Mouse (Mus musculus) limb, embryonic 14.5 days (tissue): ENCODE data around the gene Itpk1. TPM values are rescaled to one million over a fixed set of nuclear protein-coding genes. Genes with fewer than 3 reads are reported as not detected.

Experiments used
- ATAC-seq: fragments of 200-750 bp; cut with Nextera tagmentation; 2 replicates; pipeline ENCODE4 v1.8.0; 2017; ENCODE audit warnings: low read depth, moderate number of reproducible peaks, moderate TSS enrichment; ENCODE audit not compliant: low FRiP score
- DNase-seq: peaks from one replicate; pipeline ENCODE4 v3.0.0-alpha.2; 2015; ENCODE audit warnings: low spot score
- H3K27ac ChIP-seq: fragments of 300-500 bp; sonication (generic); replicated peaks from 2 replicates; pipeline ENCODE4 v1.5.1; 2014; ENCODE audit warnings: low read depth, mild to moderate bottlenecking, low read length, moderate library complexity, mixed read lengths
- H3K27me3 ChIP-seq: fragments of 300-500 bp; sonication (generic); 2 replicates; pipeline ENCODE4 v1.6.1; 2014; ENCODE audit warnings: low read length, mixed read lengths; ENCODE audit not compliant: control insufficient read depth, insufficient read depth
- H3K36me3 ChIP-seq: fragments of 300-500 bp; sonication (generic); 2 replicates; pipeline ENCODE4 v1.6.1; 2014; ENCODE audit warnings: mild to moderate bottlenecking, low read length, moderate library complexity, mixed read lengths; ENCODE audit not compliant: control insufficient read depth, insufficient read depth
- H3K4me1 ChIP-seq: fragments of 300-500 bp; sonication (generic); 2 replicates; pipeline ENCODE4 v1.6.1; 2014; ENCODE audit warnings: antibody characterized with exemption, low read length, mixed read lengths; ENCODE audit not compliant: control insufficient read depth, insufficient read depth
- H3K4me2 ChIP-seq: fragments of 300-500 bp; sonication (generic); replicated peaks from 2 replicates; pipeline ENCODE4 v1.6.1; 2014; ENCODE audit warnings: low read depth, mild to moderate bottlenecking, low read length, moderate library complexity; ENCODE audit not compliant: severe bottlenecking
- H3K4me3 ChIP-seq: fragments of 300-500 bp; sonication (generic); replicated peaks from 2 replicates; pipeline ENCODE4 v1.5.1; 2014; ENCODE audit warnings: low read length
- H3K9ac ChIP-seq: fragments of 300-500 bp; sonication (generic); 2 replicates; pipeline ENCODE4 v1.6.1; 2014; ENCODE audit warnings: mild to moderate bottlenecking, low read depth, low read length, moderate library complexity; ENCODE audit not compliant: severe bottlenecking
- H3K9me3 ChIP-seq: fragments of 300-500 bp; sonication (generic); 2 replicates; pipeline ENCODE4 v1.6.1; 2016; ENCODE audit warnings: low read length; ENCODE audit not compliant: control insufficient read depth
- POLR2A ChIP-seq: fragments of 200-500 bp; IDR thresholded peaks from 2 replicates; pipeline ENCODE4 v1.8.0; 2012; ENCODE audit warnings: inconsistent platforms, mild to moderate bottlenecking, moderate library complexity, borderline replicate concordance; ENCODE audit not compliant: insufficient read depth, insufficient read length; ENCODE audit errors: extremely low read depth
- WGBS: fragments of 180-500 bp; shearing (Covaris S2); extraction: QIAGEN DNeasy Blood & Tissue Kit; methylation state at CpG from one replicate; pipeline ENCODE4 v1.1.7; 2014; 5-methylcytosine and 5-hydroxymethylcytosine counted together
- microRNA counts: library from miRNA; unstranded; fragments of <30 nt; microRNA quantifications from one replicate; lab custom pipeline; 2016
- microRNA-seq: library from miRNA; unstranded; fragments of <30 nt; microRNA quantifications from one replicate; pipeline ENCODE4, GENCODE M21; 2016
- polyA plus RNA-seq, 2 experiments: library from polyadenylated mRNA; depleted of rRNA in 1 of 2; stranded (reverse) in 1 of 2; unstranded in 1 of 2; fragments of >200 nt; fragmentation: Nextera tagmentation in 1 of 2; extraction: Ambion mirVana in 1 of 2; gene quantifications; 2 replicates each; pipeline versions ENCODE4 v1.2.1 to v1.2.3; 2012 to 2014

Itpk1 gene
- polyA plus RNA-seq, 2 experiments: 8.3 to 10.3 TPM

DNA sequence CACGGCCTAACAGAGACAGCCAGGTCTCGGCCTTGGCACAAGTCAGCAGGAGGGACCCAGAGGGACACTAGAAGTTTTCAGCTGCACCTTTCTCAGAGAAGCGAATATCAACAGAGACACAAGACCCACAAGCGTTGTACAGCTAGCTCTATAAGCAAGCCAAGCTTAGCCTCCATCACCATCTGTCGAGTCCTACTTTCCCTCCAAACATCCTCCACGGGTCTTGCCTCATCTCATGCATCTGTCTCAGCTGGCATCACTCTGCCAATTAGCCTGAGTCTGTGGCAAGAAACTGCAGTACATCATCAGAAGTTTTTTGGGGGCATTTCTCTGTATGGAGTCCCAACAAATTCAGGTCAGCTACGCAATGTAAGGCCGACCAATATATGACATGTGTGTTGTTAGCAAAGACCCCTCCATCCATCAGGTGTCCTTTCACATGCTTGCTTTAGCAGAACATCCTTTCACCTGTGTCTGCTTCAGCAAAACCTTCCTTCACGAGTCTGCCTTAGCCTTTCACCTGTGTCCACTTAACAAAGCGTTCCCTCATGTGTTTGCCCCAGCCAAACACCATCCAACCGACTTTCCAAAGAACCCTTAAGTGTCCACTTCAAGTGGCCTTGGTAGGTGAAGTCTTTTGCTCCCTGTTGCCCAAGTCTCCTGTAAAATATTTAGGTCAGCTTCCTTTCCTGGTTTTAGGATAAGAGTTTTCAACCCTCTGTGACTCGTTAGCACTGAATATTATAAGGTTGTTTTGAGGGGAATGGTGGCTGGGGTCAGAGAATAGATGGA is 184.6 kb downstream of the Itpk1 start:
- Histone ChIP-seq H3K27me3 (no peaks in the 10 kb centered on the region), H3K4me2 (no peak overlapping the region)
- 80% methylated on average over 12 of the region's 12 CpGs for WGBS

More for the DNA sequence above, 184.6 kb downstream of the Itpk1 start:
- H3K36me3 ChIP-seq: no peaks in the 10 kb centered on the region
- no peak for TF ChIP-seq POLR2A
- no peak overlapping the region for H3K4me3 ChIP-seq
- DNase-seq (no peak), ATAC-seq (no peak)
- H3K9me3 ChIP-seq: no peaks in the 10 kb centered on the region
- no peak overlapping the region for H3K27ac ChIP-seq
- no peak overlapping the region for H3K9ac ChIP-seq
- 0 out of 2 replicates have a peak, but pooled peaks cover 4% of the 10 kb centered on the region for H3K4me1 ChIP-seq

MicroRNAs encoded within 50 kb of the gene (microRNA counts, 519-probe panel; counts per million panel counts)
- not detected for microRNA mmu-miR-1936 (lab: Ali Mortazavi, UCI)

Small RNA genes lying within 50 kb of the gene (microRNA-seq; reads per million reads assigned to microRNA genes)
- gene Mir1936: not detected

Other genes with a start within 250 kb of the Itpk1 start
- 26.6 and 34.9 TPM in 2 replicates for gene Golga5, start 235.8 kb downstream of the Itpk1 start, polyA plus RNA-seq (2012; rRNA removed)
- 41.6 and 42.3 TPM in 2 replicates for gene Golga5, start 235.8 kb downstream of the Itpk1 start, polyA plus RNA-seq (2014; fragmentation: Nextera tagmentation; extraction: Ambion mirVana)
- gene Chga, start 150.0 kb downstream of the Itpk1 start, polyA plus RNA-seq (2012; rRNA removed): 0.08 and 0.45 TPM in 2 replicates
- gene Chga, start 150.0 kb downstream of the Itpk1 start, polyA plus RNA-seq (2014; fragmentation: Nextera tagmentation; extraction: Ambion mirVana): 0.23 and 0.44 TPM in 2 replicates
- 1.9 and 2.2 TPM in 2 replicates for gene Moap1, start 38.7 kb upstream of the Itpk1 start, polyA plus RNA-seq (2012; rRNA removed)
- gene Moap1, start 38.7 kb upstream of the Itpk1 start, polyA plus RNA-seq (2014; fragmentation: Nextera tagmentation; extraction: Ambion mirVana): 17.6 and 21.9 TPM in 2 replicates
- 3.4 and 3.6 TPM in 2 replicates for gene Tmem251, start 38.8 kb upstream of the Itpk1 start, polyA plus RNA-seq (2012; rRNA removed)
- gene Tmem251, start 38.8 kb upstream of the Itpk1 start, polyA plus RNA-seq (2014; fragmentation: Nextera tagmentation; extraction: Ambion mirVana): 10.9 and 11.2 TPM in 2 replicates
- not detected in 2 replicates for gene Gm28051, start 52.8 kb upstream of the Itpk1 start, polyA plus RNA-seq (2012; rRNA removed)
- gene Gm28051, start 52.8 kb upstream of the Itpk1 start, polyA plus RNA-seq (2014; fragmentation: Nextera tagmentation; extraction: Ambion mirVana): not detected in 2 replicates
- gene Gon7, start 52.9 kb upstream of the Itpk1 start, polyA plus RNA-seq (2012; rRNA removed): 11.0 and 16.9 TPM in 2 replicates
- 17.7 and 21.7 TPM in 2 replicates for gene Gon7, start 52.9 kb upstream of the Itpk1 start, polyA plus RNA-seq (2014; fragmentation: Nextera tagmentation; extraction: Ambion mirVana)
- gene Ubr7, start 53.0 kb upstream of the Itpk1 start, polyA plus RNA-seq (2012; rRNA removed): 36.5 and 39.9 TPM in 2 replicates
- gene Ubr7, start 53.0 kb upstream of the Itpk1 start, polyA plus RNA-seq (2014; fragmentation: Nextera tagmentation; extraction: Ambion mirVana): 48.0 and 48.2 TPM in 2 replicates
- gene Gm20604, start 53.7 kb upstream of the Itpk1 start, polyA plus RNA-seq (2012; rRNA removed): 16.1 and 20.4 TPM in 2 replicates
- gene Gm20604, start 53.7 kb upstream of the Itpk1 start, polyA plus RNA-seq (2014; fragmentation: Nextera tagmentation; extraction: Ambion mirVana): 23.1 and 27.1 TPM in 2 replicates
- gene Btbd7, start 173.5 kb upstream of the Itpk1 start, polyA plus RNA-seq (2012; rRNA removed): 25.4 and 30.5 TPM in 2 replicates
- gene Btbd7, start 173.5 kb upstream of the Itpk1 start, polyA plus RNA-seq (2014; fragmentation: Nextera tagmentation; extraction: Ambion mirVana): 23.0 and 24.5 TPM in 2 replicates
- not detected in 2 replicates for gene Cox8c, start 194.4 kb upstream of the Itpk1 start, polyA plus RNA-seq (2012; rRNA removed)
- gene Cox8c, start 194.4 kb upstream of the Itpk1 start, polyA plus RNA-seq (2014; fragmentation: Nextera tagmentation; extraction: Ambion mirVana): not detected in 2 replicates
- gene Unc79, start 243.9 kb upstream of the Itpk1 start, polyA plus RNA-seq (2012; rRNA removed): 0.45 TPM in 2 replicates
- 0.04 and 0.19 TPM in 2 replicates for gene Unc79, start 243.9 kb upstream of the Itpk1 start, polyA plus RNA-seq (2014; fragmentation: Nextera tagmentation; extraction: Ambion mirVana)